Mouse (Mus musculus): Measurements from ENCODE around the gene Pld1. TPM values are rescaled to one million over a fixed set of nuclear protein-coding genes. Genes with fewer than 3 reads are reported as not detected.

Pld1 gene
- polyA plus RNA-seq, 1 experiment: 0.20 TPM

DNA sequence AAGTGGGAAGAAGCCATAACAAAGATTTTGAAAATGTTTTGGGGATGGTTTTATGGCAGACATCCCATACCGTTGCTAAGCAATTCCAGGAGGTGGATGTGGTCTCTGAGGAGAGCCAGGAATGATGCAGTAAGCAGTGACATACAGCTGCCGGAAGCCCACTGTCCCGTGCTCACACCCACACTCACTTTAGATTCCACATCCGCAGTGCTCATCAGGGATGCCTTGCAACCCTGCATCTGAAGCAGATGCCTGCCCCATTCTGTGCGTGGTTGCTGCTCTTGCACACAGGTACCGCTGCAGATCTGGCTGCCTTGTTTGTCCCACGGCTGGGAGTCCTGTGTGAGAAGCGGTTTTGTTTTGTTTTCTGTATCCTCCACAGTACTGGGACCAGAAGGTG, 30.2 kb downstream of the Pld1 start:
- Histone ChIP-seq H3K36me3 (replicated peaks; ENCODE audit: low read length) (no peaks in the 10 kb centered on the region), H3K9me3 (no peaks in the 10 kb centered on the region), H3K27me3 (replicated peaks) (no peaks in the 10 kb centered on the region), H3K4me3 (replicated peaks) (peak overlapping the region; percentile 15), H3K4me1 (no peaks in the 10 kb centered on the region)
- TF ChIP-seq FLI1 (IDR thresholded peaks at IDR 0.05; ENCODE audit: low read length): no peak
- no peak for TF ChIP-seq GATA1 (IDR thresholded peaks at IDR 0.05; ENCODE audit: borderline replicate concordance, low read length)

DNA sequence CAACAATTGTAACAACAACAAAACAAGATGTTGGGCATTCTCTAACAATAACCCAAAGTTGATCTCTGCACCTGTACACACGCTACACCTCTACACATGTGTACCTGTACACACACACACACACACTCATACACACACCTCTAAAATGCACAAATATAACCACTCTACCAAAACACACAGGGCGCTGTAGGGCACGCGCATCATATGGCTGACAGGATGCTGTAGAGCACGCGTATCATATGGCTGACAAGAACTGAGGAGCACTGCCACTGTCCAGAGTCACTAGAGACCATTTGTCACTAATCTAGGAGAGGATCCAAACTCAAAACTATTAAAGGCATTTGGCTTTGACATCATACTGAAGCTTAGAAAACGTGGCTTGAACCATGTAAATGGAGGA, 35.4 kb downstream of the Pld1 start:
- no peaks in the 10 kb centered on the region for H3K36me3 ChIP-seq (replicated peaks; ENCODE audit: low read length)
- no peak overlapping the region for H3K4me3 ChIP-seq (replicated peaks)
- 0 out of 2 replicates have a peak, but pooled peaks cover 3% of the 10 kb centered on the region for H3K9me3 ChIP-seq
- no peak for TF ChIP-seq FLI1 (IDR thresholded peaks at IDR 0.05; ENCODE audit: low read length)
- TF ChIP-seq GATA1 (IDR thresholded peaks at IDR 0.05; ENCODE audit: borderline replicate concordance, low read length): no peak
- H3K27me3 ChIP-seq (replicated peaks): peaks cover 2% of the 10 kb centered on the region
- no peaks in the 10 kb centered on the region for H3K4me1 ChIP-seq

DNA sequence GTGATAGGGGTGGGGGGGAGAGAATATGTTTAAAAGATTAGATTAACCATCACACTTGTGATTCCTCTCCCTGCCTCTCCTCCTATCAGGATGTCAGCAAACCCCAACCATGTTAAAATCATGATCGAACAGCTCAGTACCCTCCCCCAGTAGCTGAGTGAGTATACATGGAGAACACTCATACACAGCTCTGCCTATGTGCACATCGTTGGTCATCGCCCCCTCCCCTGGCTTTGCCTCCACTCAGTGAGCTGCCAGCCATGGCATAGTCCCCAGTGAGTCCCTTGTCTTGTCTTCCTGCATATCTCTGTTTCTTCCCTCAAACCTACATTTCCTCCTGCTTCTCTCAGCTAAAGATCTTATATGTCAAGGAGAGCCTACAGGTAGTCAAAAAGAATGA, 36.5 kb downstream of the Pld1 start:
- Histone ChIP-seq H3K4me3 (replicated peaks) (no peak overlapping the region), H3K4me1 (no peaks in the 10 kb centered on the region), H3K36me3 (replicated peaks; ENCODE audit: low read length) (no peaks in the 10 kb centered on the region), H3K27me3 (replicated peaks) (peaks cover 2% of the 10 kb centered on the region), H3K9me3 (0 out of 2 replicates have a peak, but pooled peaks cover 3% of the 10 kb centered on the region)
- no peak for TF ChIP-seq GATA1 (IDR thresholded peaks at IDR 0.05; ENCODE audit: borderline replicate concordance, low read length)
- TF ChIP-seq FLI1 (IDR thresholded peaks at IDR 0.05; ENCODE audit: low read length): no peak

DNA sequence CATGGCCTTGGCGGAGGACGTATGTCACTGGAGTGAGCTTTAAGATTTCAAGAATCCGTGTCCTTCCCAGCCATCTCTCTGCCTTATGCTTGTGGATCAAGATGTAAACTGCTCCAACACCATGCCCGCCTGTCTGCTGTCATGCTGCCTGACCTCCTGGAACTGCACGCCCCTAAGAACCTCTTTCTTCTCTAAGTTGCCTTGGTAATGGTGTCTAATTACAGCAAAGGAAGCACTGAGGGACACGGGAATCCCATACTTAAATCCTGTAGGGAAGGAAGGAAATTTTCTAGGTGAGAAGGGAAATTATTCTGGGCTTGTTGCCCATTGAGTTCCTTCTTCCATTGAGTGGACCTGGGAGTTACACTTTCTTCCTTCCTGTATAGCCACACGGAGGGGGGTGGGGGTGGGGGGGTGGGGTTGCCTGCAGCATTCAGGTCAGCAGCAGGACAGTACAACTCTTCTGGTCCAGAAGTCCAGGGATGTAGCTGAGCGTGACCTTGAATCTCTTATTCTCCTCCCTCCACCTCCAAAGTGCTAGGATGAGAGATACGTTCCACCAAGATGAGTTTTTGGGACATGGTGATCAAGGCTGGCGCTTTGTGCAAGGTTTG, 38.5 kb downstream of the Pld1 start:
- peaks cover 2% of the 10 kb centered on the region for H3K27me3 ChIP-seq (replicated peaks)
- H3K4me1 ChIP-seq: no peaks in the 10 kb centered on the region
- H3K36me3 ChIP-seq (replicated peaks; ENCODE audit: low read length): no peaks in the 10 kb centered on the region
- H3K4me3 ChIP-seq (replicated peaks): no peak overlapping the region
- H3K9me3 ChIP-seq: 0 out of 2 replicates have a peak, but pooled peaks cover 3% of the 10 kb centered on the region
- no peak for TF ChIP-seq FLI1 (IDR thresholded peaks at IDR 0.05; ENCODE audit: low read length)
- TF ChIP-seq GATA1 (IDR thresholded peaks at IDR 0.05; ENCODE audit: borderline replicate concordance, low read length): no peak

DNA sequence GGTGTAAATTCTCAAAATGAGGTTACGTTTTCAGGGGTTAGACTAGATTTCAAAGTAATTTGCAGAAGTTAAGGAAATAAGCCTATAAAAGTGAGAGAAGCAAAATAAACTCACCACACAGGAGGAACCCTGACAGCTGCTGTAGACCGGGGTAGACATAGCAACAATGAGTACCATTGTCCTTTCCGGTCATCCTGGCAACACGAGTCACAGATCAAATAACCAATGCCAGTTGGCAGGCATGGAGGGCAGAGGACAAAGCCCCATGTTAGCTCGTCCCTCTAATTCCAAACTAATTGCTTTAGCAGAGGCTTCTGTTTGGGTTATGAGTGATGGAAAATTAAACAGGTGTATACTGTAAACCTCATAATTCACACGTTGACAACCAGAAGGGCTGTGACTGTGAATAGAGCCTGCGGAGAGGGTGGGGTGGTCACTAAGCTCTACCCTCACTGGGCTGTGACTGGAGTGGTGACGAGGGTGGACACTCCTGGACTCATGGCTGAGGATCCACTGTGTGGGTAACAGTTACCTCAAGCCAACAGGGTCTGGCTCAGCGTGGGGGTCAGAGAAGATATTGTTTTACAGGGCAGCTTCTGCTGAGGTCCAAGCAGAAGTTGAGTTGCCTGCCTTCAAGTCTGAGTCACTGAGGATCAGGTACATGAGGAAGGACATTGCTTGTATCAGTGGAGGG, 39.7 kb downstream of the Pld1 start:
- Histone ChIP-seq H3K36me3 (replicated peaks; ENCODE audit: low read length) (no peaks in the 10 kb centered on the region), H3K9me3 (0 out of 2 replicates have a peak, but pooled peaks cover 3% of the 10 kb centered on the region), H3K4me1 (no peaks in the 10 kb centered on the region), H3K27me3 (replicated peaks) (peaks cover 2% of the 10 kb centered on the region), H3K4me3 (replicated peaks) (no peak overlapping the region)
- no peak for TF ChIP-seq GATA1 (IDR thresholded peaks at IDR 0.05; ENCODE audit: borderline replicate concordance, low read length)

DNA sequence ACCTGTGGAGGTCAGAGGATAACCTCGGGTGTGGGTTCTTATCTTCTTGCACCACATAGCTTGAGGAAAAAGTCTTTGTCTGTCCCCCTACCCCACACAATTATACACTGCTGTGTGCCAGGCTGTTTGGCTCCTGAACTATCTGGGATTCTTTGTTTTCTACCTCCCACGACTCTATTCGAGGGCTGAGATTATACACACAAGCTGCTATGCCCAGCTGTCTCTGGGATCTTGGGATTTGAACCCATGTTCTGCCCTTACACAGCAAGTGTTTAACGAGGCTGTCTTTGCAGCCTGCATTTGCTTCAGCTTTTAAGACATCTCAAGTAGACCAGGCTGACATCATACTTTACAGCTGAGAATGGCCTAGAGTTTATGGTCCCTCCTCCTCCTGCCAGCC, 43.1 kb downstream of the Pld1 start:
- TF ChIP-seq FLI1 (IDR thresholded peaks at IDR 0.05; ENCODE audit: low read length): no peak
- no peak for TF ChIP-seq GATA1 (IDR thresholded peaks at IDR 0.05; ENCODE audit: borderline replicate concordance, low read length)
- H3K36me3 ChIP-seq (replicated peaks; ENCODE audit: low read length): no peaks in the 10 kb centered on the region
- H3K9me3 ChIP-seq: 0 out of 2 replicates have a peak, but pooled peaks cover 3% of the 10 kb centered on the region

DNA sequence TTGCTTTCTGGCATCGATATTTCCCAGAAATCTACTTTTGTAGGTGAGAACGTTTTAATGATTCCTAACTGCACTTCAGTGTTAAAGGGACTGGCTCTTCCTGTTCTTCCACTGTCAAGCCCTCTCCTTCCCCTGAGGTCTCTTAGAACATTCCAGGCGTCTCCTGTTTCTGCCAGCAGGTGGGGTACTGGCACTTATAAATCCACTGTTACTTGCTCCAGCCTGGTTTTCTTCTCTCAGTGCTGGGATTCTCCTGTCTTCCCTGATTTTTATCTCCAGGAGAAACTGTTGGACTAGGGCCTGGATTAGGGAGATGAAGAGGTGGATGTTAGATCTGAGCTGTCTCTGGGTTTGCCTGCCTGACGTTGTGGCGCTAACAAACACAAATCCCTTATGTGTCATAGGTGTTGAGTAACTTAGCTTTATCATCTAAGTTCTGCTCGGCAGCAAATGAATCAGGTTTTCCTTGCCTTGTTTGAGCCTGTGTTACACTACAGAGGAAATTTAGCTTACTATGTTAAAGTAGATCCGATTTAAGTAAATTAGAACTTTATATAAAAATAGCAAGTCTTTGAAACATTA, 44.0 kb downstream of the Pld1 start:
- H3K4me1 ChIP-seq: peaks cover 9% of the 10 kb centered on the region; the same call in 1 of the 2 replicates
- no peaks in the 10 kb centered on the region for H3K9me3 ChIP-seq
- TF ChIP-seq FLI1 (IDR thresholded peaks at IDR 0.05; ENCODE audit: low read length) (no peak), GATA1 (IDR thresholded peaks at IDR 0.05; ENCODE audit: borderline replicate concordance, low read length) (no peak)
- no peak overlapping the region for H3K4me3 ChIP-seq (replicated peaks)
- H3K36me3 ChIP-seq (replicated peaks; ENCODE audit: low read length): no peaks in the 10 kb centered on the region
- no peaks in the 10 kb centered on the region for H3K27me3 ChIP-seq (replicated peaks)

More for the DNA sequence above, 43.1 kb downstream of the Pld1 start:
- Histone ChIP-seq H3K4me1 (peaks cover 9% of the 10 kb centered on the region; the same call in 1 of the 2 replicates), H3K27me3 (replicated peaks) (no peaks in the 10 kb centered on the region), H3K4me3 (replicated peaks) (no peak overlapping the region)

DNA sequence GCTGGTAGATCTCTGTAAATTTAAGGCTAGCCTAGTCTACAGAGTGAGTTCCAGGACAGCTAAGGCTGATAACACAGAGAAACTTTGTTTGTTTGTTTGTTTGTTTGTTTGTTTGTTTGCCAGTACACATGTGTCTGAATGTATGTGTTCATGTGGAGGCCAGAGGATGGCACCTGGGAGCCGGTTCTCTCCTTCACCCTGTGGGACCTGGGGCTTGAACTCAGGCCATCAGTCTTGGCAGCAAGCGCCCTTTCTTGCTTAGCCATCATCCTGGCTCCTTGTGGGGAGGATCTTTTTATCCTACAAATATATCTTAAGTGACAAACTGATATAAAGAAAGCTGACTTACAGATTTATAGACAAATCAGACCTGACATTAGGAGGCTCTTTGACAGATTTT, 44.8 kb downstream of the Pld1 start:
- TF ChIP-seq FLI1 (IDR thresholded peaks at IDR 0.05; ENCODE audit: low read length) (no peak), GATA1 (IDR thresholded peaks at IDR 0.05; ENCODE audit: borderline replicate concordance, low read length) (no peak)
- H3K27me3 ChIP-seq (replicated peaks): peaks cover 3% of the 10 kb centered on the region
- peaks cover 9% of the 10 kb centered on the region; the same call in 1 of the 2 replicates for H3K4me1 ChIP-seq
- H3K4me3 ChIP-seq (replicated peaks): no peak overlapping the region
- H3K9me3 ChIP-seq: no peaks in the 10 kb centered on the region
- H3K36me3 ChIP-seq (replicated peaks; ENCODE audit: low read length): no peaks in the 10 kb centered on the region

DNA sequence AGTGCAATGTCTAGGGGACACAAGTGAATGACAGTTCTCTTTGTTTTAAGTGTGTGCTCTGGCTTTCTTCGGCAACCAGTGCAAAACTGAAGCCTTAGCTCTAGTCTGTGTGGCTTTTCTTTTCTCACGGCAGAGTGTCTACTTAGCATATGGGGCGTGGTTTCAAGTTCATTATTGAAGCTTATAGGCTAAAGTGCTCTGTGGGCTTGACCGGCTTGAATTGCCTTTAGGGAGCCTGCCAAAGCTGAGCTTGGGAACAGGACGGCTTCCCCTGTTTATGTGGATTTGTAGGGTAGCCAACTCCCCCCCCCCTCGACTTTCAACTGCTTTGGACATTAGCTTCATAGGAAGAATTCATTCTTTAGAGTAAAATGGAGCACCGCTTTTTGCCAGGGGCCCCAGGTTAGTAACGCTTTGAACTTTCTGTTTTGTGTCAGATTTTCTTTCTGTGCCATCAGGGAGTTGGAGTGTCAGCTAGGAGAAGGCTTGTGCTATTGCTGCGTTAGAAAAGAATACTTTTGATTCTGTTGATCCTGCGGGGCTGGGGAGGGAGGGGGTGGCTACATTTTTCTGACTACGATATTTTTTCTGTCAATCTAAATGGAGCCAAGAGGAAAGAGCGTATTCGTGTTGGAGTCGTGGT, 45.6 kb downstream of the Pld1 start:
- H3K4me3 ChIP-seq (replicated peaks): peak overlapping the region; percentile 89

More for the DNA sequence above, 45.6 kb downstream of the Pld1 start:
- peaks cover 9% of the 10 kb centered on the region; the same call in 1 of the 2 replicates for H3K4me1 ChIP-seq
- H3K9me3 ChIP-seq: no peaks in the 10 kb centered on the region
- H3K27me3 ChIP-seq (replicated peaks): peaks cover 3% of the 10 kb centered on the region
- TF ChIP-seq GATA1 (IDR thresholded peaks at IDR 0.05; ENCODE audit: borderline replicate concordance, low read length) (no peak), FLI1 (IDR thresholded peaks at IDR 0.05; ENCODE audit: low read length) (no peak)
- no peaks in the 10 kb centered on the region for H3K36me3 ChIP-seq (replicated peaks; ENCODE audit: low read length)

All from megakaryocyte, embryonic 14.5 days (primary cell).